Mouse (Mus musculus) frontal cortex, postnatal 10 days (tissue): ENCODE measurements around the gene Map3k4.
"Not testable (repeated sequence)": the region's sequence is repeated elsewhere in the genome, so short reads cannot be mapped to it uniquely, and the experiment has no call there.

Experiments used
- DNase-seq, 2 experiments: peaks; one replicate each; pipeline ENCODE4 v3.0.0; 2022; ENCODE audit warnings: low spot score in 2 of 2, mixed read lengths in 1 of 2

Map3k4 gene

DNA sequence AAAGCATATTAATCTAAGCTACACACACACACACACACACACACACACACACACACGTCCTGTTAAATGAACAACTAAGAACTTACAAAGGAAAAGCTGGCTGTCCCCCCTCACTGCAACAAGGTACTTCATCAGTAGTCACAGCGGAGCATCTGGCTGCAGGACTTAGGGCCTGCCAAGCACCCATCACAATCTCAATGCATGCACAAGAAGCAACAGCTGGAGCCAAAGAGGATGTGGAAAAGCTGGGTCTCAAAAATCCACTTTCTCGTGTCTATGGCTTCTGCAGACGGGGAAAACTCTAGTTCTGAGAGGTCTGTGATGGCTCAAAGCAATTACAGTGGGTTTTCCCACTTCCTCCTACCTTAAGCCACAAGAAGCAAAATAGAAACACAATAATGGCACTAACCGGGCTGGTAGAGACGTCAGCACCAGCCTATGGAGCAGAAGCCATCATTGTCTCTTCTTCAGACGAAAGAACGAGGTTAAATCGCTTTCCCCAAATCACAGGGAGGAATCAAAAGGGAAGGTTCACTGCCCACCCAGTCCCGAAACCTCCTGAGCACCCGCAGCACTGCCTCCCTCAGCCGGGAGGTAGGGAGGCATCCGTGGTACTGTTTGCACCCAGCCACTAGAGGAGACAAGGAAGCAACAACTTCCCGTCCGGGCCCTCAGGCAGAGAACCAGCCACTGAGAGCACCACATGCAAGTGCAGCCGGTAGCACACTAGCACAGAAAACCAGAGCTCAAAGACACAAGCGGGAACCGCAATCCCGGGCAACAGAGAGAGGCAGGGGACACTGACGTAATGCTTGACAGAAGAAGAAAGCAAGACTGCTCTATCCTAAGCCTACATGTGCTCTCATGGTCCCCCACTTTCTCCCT is 11.1 kb downstream of the Map3k4 start:
- DNase-seq, result no peak

DNA sequence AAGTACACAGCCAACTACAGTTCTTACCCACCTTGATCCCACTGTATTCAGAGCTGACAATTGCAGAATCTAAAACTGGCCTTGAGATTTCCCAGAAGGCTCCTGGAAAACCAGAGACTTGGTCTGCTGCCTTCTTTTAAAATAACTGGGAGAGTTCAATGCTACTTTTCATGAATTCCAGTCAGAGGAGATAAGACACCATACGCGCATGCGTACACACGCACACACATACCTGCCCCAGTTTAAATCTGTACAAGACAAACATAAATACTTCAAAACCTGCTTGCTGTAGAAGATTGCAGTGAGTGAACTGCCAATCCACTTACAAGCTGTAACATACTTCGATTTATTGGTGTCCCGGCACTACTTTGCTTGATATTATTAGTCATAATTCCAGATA is 13.9 kb downstream of the Map3k4 start:
- no peak for DNase-seq

DNA sequence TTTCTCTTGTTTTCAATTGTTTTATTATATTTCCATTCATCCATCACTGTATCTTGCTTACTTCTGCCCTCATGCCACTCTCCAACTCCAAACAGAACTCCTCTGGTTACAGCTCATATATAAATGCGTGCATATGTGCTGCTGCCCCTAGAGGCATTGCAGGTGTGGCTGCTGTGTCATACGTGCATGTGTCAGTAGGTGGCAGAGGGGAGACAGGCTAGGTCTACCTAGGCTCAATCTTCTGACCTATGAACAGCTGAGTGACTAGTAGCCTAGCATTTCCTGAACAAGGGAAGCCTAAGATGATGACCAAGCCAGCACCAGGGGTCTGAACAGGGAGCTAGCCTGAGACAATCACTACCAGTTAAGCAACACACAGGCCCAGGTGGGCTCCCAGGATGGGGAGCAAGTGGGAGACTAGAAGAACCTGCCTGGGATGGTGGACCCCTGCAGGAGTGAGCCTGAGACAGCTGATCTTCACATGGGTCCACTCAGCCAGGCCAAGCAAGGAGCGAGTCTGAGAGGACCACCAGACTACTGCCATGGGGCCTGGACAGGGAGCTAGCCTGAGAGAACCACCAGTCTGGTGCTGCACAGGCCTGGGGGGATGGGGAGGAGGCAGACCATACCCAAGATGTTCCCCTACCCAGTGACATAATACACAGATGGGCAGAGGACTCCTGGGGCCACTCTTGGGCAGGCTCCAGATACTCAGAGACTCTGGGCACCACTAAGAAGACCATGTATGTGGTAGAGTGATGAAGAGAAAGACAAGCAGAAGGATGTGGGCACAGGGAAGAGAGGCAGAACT is 17.5 kb downstream of the Map3k4 start:
- no peak for DNase-seq

DNA sequence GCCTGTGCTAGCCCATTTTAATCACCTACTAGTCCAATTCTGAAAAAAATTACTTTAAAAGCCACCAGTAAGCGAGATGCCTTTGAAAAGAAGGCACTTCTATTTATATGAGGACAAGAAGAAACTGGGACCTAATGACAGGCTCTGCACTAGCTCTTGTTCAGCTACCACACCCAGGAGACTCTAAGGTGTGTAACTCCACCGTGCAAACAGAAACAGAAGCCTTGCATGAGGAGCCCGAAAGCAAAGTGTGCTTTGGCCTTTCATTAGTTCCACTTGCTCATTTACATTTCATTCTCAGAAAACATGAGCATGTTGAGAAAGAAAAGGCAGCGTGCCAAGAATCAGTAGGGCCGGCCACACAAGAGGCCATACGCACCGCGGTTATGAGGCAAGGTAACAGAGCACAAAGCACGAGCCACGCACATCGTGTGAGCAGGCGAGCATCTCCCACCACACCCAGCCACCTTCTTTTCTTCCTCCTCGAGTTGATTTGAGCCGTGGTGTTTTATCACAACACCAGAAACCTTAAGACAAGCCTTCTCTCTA is 18.4 kb downstream of the Map3k4 start:
- no peak for DNase-seq

DNA sequence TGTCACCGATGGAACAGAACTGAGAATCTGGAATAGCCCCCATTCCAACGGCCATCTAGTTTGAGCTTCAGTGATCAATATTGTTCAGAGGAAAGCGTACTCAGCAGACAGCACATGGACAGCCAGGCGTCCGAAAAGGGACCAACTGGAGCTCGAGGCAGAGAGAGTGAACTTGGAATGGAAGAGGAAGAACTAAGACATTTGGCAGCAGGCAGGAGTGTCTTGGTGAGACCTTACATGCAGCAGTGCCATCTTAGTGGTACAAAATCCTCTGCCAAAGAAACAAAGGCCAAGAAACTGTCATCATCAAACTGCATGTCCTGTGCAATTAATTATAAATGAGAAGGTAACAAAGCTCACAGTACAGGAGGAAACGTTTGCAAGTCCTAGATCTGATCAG is 19.2 kb downstream of the Map3k4 start:
- DNase-seq, result no peak

DNA sequence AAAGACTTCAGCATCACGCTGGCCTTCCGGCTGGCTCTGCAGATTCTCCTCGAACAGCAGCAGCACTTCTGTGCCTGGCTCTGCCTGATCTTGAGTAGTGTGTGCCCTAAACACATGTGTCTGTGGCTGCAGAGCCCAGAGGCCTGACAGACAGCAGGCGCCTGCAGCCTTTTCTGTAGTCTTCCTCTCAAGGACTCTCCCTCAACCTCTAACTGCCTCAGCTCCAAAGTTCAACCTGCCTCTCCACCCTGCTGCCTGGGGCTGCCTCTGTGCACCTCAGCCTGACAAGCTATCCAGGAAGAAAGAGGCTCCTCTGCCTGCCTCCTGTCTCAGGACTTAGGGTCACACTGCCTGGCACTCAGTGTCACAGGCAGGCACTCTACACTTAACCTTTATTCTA is 20.6 kb downstream of the Map3k4 start:
- no peak for DNase-seq

DNA sequence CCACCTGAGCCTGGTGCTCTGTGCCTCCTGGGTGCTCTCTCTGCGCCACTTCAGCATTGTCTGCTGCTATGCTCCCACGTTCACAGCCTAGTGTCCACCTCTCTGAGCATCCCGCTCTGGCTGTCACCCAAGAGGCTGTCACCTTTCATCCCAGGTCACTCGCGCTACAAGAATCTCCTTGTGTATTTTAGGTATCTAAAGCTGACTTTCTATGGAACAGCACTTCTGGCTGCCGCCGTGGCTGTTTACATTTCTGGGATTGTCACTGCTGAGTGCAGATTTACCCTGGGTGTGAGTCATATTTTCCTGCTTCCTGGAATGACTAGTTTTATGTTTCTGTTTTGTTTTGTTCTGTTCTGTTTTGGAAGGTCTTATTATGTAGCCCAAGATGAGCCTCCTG is 21.3 kb downstream of the Map3k4 start:
- DNase-seq, result no peak

DNA sequence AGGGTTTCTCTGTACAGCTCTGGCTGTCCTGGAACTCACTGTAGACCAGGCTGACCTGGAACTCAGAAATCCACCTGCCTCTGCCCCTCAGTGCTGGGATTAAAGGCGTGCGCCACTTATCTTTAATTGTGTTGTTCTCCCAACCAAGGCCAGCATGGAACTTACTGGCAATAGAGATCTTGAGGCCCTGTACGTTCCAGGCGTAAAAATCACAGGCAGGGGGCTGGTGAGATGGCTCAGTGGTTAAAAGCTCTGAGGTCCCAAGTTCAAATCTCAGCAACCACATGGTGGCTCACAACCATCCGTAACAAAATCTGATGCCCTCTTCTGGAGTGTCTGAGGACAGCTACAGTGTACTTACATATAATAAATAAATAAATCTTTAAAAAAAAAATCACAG is 22.7 kb downstream of the Map3k4 start:
- DNase-seq, result not testable (repeated sequence)

DNA sequence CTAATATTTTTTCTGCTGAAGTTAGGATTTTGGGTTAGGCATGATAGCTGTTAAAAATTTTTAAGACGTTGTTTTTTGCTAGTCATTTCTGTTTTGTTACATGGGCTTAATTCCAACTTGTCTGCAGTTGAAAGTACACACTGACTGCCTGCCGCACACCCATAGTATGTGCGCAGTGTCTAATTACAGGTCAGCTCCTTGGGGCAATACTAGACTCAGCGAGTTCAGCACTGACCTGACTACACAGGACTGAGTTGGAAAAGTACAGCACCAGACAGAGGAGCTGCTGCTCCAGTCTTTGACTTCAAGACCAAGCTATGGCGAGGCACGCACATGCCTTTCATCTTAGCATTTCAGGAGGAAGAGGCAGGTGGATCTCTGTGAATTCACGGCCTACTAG is 24.2 kb downstream of the Map3k4 start:
- DNase-seq, result no peak

DNA sequence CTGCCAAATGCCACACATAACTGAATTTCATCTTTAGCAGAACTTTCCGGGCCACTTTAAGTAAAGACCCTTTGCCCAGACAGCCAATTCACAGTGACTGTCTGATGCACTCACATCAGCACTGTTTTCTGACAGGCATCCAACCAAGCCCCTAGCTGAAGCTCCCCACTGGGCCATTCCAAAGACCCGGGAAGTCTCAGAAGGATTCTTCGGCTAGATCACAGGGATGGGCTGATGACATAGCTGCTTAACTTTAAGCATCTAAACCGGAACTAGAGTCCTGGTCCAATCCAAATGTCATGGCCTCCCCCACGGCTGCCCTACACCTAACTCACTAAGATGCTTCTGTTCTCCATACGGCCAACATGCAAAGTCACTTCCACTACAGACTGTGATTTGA is 25.0 kb downstream of the Map3k4 start:
- DNase-seq, result no peak

DNA sequence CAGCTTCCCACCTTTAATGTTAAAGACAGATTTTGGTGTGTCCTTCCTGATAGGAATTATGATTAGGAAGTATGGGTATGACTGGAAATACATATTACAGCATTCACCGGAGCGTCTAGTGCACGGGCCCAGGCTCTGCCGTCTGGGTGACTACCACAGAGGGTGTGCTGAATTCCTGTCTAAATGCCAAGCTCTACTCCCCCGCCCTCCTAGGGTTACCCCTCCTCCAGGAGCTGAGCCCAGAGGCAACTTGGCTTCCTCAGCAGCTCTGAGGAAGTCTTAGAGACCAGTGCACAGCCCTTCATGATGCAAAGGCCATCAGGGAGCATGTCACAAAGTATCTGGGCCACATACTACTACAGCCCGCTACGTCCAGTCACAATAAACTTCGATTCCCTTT is 25.7 kb downstream of the Map3k4 start:
- DNase-seq, result no peak

DNA sequence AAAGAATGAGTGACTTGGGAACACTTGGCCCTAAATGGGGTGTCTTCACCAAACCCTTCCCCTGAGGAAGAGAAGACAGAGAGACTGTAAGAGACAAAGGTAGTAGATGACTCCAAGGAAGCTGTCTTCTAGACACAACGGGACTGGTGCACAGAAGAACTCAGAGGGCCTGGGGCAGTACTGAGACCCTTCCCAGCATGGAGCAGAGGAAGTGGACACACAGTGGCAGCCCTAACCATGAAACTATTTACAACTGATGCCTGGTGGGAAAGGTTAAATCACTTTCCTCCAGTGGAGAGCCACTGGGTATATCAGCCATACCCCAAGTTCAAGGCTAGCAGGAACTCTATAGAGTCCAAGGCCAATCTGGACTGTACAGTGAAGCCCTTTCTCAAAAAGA is 26.2 kb downstream of the Map3k4 start:
- no peak for DNase-seq

DNA sequence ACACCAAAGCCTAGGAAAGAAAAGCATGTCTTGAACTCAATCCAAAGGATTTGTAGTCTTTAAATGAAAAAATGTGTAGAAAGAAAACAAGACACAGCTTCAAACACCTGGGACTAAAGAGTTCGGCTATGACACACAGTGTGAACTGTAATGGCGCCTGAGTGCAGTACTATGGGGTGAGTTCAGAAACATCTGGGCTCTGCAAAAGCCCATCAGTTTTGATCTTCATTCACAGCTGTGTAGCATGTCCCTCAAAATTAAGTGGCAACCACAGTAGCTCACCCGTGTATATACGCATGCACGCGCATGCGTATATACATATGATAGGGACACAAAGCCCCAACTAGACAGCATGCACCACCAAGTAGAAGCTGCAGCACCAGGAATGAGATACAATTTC is 27.4 kb downstream of the Map3k4 start:
- no peak for DNase-seq

DNA sequence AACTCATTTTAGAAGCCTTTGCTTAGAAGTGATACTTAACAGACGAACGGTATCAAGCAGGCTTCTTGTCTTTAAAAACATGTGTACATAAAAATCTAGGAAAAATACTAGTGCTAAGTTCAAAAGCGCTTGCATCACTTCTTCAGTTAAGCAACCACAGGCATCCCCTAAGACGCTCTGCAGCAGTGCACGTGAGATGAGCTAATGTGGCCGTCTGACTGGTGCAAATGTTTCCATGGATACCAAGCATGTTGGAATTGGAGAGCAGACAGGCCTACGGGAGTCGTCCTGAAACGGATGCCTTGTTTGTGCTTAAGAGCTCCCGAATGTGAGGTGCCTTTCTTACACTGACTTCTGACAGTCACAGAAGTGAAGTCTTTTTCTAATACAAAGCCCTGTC is 27.9 kb downstream of the Map3k4 start:
- peak; percentile 55 to 56 for DNase-seq

DNA sequence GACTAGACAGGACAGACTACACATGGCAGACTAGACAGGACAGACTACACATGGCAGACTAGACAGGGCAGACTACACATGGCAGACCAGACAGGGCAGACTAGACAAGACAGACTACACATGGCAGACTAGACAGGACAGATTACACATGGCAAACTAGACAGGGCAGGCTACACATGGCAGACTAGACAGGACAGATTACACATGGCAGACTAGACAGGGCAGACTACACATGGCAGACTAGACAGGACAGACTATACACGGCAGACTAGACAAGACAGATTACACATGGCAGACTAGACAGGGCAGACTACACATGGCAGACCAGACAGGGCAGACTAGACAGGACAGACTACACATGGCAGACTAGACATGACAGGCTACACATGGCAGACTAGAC is 28.8 kb downstream of the Map3k4 start:
- not testable (repeated sequence) for DNase-seq

DNA sequence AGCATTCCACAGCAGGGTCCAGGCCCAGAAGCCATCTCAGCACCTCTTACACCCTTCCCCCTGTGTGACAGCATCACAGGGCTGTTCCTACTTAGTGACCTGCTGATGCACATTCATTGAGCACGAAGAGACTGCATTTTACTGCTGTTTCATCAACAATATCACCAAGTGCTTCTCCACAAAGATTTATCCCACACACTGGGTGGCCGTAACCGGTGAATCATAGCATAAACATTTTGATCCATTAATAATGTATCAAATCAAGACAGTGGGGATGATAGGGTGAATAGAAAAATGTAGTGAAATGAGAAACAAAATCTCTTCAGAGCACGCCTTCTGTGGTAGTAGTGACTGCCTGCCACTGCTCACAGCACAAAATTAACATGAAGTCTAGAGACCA is 29.7 kb downstream of the Map3k4 start:
- DNase-seq, result no peak

DNA sequence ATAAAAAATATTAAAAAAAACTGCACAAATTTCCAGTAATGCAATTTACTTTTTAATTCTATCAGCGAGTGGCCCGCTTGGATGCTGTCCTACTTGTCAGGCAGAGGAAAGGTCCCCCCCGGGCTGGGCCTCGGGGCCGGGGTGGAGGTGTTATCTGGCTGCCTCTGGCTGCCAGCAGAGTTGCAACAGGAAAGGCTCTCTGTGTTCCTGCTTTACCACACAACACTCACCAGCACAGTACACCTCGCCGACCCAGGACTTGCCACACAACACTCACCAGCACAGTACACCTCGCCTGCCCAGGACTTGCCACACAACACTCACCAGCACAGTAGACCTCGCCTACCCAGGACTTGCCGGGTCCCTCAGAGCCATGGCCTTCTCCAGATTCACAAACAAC is 38.8 kb downstream of the Map3k4 start:
- no peak for DNase-seq

DNA sequence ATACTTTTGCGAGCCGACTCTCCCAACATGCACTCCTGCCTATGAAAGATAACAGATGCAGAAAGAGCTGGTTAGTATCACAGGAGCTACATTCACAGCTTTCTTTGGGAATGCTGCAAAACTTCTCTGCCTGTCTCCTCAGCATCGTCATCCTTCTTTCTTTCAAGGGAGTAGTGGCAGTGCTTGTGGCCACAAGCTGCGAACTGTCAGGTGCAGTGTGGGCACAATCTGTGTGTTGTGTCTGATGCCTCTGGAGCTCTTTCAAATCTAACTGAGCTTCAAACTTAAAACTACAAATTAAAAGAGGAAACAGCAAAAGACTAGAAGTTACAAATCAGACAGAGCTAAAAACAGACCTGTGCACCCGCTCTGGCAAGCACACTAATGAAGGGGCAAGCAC is 40.5 kb downstream of the Map3k4 start:
- no peak for DNase-seq

DNA sequence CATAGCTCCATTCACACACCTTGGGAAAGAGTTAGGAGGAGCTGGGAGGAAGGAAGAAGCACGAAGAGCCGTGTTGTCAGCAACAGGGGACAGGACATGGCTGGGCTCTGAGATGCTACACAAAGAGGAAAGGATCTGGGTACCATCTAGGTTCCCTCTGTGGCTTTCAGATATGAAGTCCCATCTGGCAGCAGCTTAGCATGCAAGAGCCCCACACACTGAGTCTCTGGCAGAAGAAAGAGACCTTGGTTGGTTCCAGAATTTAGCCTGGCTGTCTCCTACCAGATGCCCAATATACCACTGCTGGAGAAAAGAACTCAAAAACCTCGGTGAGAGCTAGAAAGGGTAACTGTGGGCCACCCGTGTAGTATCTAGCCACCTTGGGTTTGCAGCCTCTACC is 41.3 kb downstream of the Map3k4 start:
- no peak for DNase-seq

DNA sequence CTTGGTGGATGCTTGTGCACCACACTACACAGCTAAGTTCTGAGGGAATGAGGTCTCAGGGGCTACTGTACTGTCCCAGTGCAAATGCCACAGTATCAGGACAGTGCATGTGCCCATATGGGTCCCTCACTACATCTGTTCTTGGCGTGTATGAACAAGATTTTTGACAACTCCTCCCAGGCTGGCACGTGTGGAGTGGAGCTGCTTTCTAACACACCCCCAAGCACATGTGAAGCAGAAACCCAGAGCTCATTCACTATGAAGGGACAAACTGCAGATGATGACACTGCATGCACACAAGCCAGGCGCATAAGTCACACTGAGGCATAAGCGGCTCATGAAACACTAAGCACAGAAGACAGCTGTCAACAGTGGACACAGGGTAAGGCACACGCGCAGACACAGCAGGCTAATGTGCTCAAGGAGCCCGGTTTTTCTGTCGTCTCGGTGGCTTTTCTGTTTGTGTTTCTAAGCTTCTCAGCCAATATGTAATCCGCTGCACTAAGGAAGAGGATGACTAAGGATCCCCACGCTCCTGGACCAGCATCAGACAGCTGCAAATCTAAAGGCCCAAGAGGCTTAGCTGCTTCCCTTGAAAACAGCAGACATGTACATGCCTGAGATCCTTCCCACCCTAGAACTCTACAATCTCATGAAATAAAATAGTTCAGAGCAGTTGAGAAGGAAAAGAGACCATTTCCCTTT is 41.9 kb downstream of the Map3k4 start:
- DNase-seq, result no peak

DNA sequence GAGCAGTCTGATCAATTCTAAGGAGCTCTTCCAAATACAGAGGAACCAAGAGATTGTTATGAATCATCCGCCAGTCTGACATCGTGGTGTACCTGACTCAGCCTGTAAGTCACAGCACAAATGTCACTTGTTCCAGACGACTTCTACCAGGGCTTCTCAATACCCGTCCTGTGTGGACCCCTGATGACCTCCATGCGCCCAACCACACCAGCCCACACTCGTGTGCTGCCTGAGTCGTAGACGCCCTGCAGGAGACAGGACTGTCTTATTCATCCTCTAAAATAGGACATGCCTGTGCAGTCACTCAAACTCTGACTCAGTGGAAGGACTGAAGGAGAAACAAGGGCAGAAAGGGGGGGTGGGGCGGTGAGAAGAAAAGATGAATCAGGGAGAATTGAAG is 42.8 kb downstream of the Map3k4 start:
- no peak for DNase-seq

DNA sequence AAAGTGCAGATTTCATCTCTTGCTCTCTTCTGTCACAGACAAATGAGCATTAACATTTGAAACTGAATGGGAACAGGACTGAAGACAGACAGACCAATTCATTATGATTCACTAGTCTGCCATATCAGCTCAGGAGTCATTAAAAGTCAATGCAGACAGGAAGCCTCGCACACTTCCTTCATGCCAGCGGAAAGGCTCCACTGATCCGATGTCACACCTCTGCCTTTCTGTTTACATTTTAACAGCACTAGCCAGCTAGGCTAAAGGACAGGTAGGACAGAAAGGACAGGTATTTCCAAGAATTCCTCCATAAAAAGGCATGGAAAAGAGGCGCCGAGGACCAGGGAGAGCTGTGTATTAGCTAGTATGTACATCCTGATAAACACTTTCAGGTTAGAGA is 45.6 kb downstream of the Map3k4 start:
- no peak for DNase-seq
